Mouse (Mus musculus) spleen, adult 2 months (tissue): ENCODE measurements around the gene Fam228b. TPM values are rescaled to one million over a fixed set of nuclear protein-coding genes. Genes with fewer than 3 reads are reported as not detected.

Experiments
- DNase-seq, 2 experiments: peaks; one replicate each; pipeline versions ENCODE4 v3.0.0 to v3.0.0-alpha.2; 2012 to 2021; ENCODE audit warnings: low spot score in 2 of 2, low read depth in 1 of 2
- H3K27ac ChIP-seq: fragments of 200-500 bp; 2 replicates; pipeline ENCODE4 v1.5.1; 2012; ENCODE audit warnings: low read length, inconsistent platforms; ENCODE audit not compliant: insufficient read depth
- H3K27me3 ChIP-seq: fragments of 200-500 bp; 2 replicates; pipeline ENCODE4 v1.6.1; 2012; ENCODE audit warnings: mild to moderate bottlenecking, moderate library complexity, low read length, inconsistent platforms; ENCODE audit not compliant: control insufficient read depth, insufficient read depth
- H3K36me3 ChIP-seq: fragments of 200-500 bp; 2 replicates; pipeline ENCODE4 v1.6.1; 2012; ENCODE audit warnings: mild to moderate bottlenecking, low read length, inconsistent platforms; ENCODE audit not compliant: control insufficient read depth, insufficient read depth
- H3K4me1 ChIP-seq: fragments of 200-500 bp; 2 replicates; pipeline ENCODE4 v1.6.1; 2011; ENCODE audit warnings: inconsistent platforms; ENCODE audit not compliant: control insufficient read depth, insufficient read depth, insufficient read length
- H3K4me3 ChIP-seq: fragments of 200-500 bp; 2 replicates; pipeline ENCODE4 v1.5.1; 2011; ENCODE audit warnings: mild to moderate bottlenecking, inconsistent platforms; ENCODE audit not compliant: insufficient read depth, insufficient read length; ENCODE audit errors: extremely low read depth
- CTCF ChIP-seq: fragments of 200-500 bp; IDR thresholded peaks from 2 replicates; pipeline ENCODE4 v1.5.1; 2011; ENCODE audit warnings: mild to moderate bottlenecking, inconsistent platforms; ENCODE audit not compliant: insufficient read depth, insufficient read length, insufficient replicate concordance; ENCODE audit errors: extremely low read depth
- POLR2A ChIP-seq: fragments of 200-500 bp; IDR thresholded peaks from 2 replicates; pipeline ENCODE4 v1.6.1; 2011; ENCODE audit warnings: low read depth, low read length, inconsistent platforms
- WGBS: fragments of 180-500 bp; shearing (Covaris S2); methylation state at CpG from one replicate; pipeline ENCODE4 v1.1.7; 2018; 5-methylcytosine and 5-hydroxymethylcytosine counted together
- polyA plus RNA-seq: library from polyadenylated mRNA; depleted of rRNA; stranded (reverse); fragments of >200 nt; gene quantifications from 2 replicates; pipeline ENCODE4 v1.2.3, GENCODE M21; 2012

Fam228b gene
- polyA plus RNA-seq, 1 experiment, result 0.16 TPM

- Histone ChIP-seq H3K4me1 (no peaks in the 10 kb centered on the region), H3K27ac (no peak overlapping the region), H3K36me3 (no peaks in the 10 kb centered on the region), H3K4me3 (no peak overlapping the region), H3K27me3 (no peaks in the 10 kb centered on the region)
- 87% methylated on average over 3 of the region's 3 CpGs for WGBS
- no peak for TF ChIP-seq POLR2A
- TF ChIP-seq CTCF, result no peak
- no peak for DNase-seq
These were observed 26.9 kb downstream of the Fam228b start for GRCm38 (mm10) chr12:4742183-4742582.

GRCm38 (mm10) chr12:4740823-4741222 lies 28.2 kb downstream of the Fam228b start:
- H3K4me3 ChIP-seq, result no peak overlapping the region
- no peaks in the 10 kb centered on the region for H3K4me1 ChIP-seq
- no peak for DNase-seq
- TF ChIP-seq CTCF (no peak), POLR2A (no peak)
- no peak overlapping the region for H3K27ac ChIP-seq
- no peaks in the 10 kb centered on the region for H3K27me3 ChIP-seq
- WGBS, result 72% methylated on average over 7 of the region's 7 CpGs
- no peaks in the 10 kb centered on the region for H3K36me3 ChIP-seq

DNA sequence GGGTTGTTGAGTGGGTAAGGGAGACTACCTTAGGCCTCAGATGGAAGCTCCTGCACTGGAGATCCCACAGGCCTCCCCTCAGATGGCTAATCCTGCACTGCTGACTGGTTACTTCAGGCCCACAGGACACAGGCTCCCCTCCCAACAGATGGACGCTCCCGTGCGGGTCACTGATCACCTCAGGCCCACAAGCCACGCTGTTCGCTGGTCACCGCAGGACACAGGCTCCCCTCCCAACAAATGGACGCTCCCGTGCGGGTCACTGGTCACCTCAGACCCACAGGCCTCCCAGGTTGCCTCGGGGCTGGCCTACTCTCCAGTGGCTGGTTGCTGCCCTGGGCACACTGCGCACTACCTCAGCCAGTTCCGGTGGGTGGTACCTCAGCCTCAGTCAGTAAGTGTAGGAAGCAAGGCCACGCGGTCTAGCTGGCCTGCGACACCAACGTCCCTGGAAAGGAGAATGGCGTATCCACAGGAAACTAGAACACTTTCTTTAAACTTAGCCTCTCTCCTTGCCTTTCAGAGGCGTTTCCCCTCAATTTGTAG lies 31.0 kb downstream of the Fam228b start, which contains the start of gene Fam228a:
Gene Fam228a (minus strand): TSS at position 400 of the 546 bp plus-strand sequence.
- Histone ChIP-seq H3K36me3 (no peaks in the 10 kb centered on the region), H3K27me3 (no peaks in the 10 kb centered on the region), H3K4me1 (no peaks in the 10 kb centered on the region), H3K27ac (no peak within 1 kb of the TSS), H3K4me3 (no peak within 1 kb of the TSS)
- TF ChIP-seq POLR2A (no peak), CTCF (no peak)
- WGBS, result 92% methylated on average over 18 of the region's 18 CpGs
- DNase-seq, result no peak

- Histone ChIP-seq H3K36me3 (no peaks in the 10 kb centered on the region), H3K27me3 (no peaks in the 10 kb centered on the region), H3K27ac (no peak overlapping the region), H3K4me1 (no peaks in the 10 kb centered on the region), H3K4me3 (no peak overlapping the region)
- TF ChIP-seq CTCF (no peak), POLR2A (no peak)
- DNase-seq, result no peak
- WGBS, result 62% methylated on average over 4 of the region's 4 CpGs
These were observed 36.7 kb downstream of the Fam228b start for GRCm38 (mm10) chr12:4732332-4732731.

GRCm38 (mm10) chr12:4731629-4732028 lies 37.4 kb downstream of the Fam228b start:
- WGBS, result 82% methylated on average over 4 of the region's 4 CpGs
- Histone ChIP-seq H3K27ac (no peak overlapping the region), H3K36me3 (no peaks in the 10 kb centered on the region), H3K4me3 (no peak overlapping the region), H3K4me1 (no peaks in the 10 kb centered on the region), H3K27me3 (no peaks in the 10 kb centered on the region)
- DNase-seq, result no peak
- TF ChIP-seq POLR2A, result no peak
- no peak for TF ChIP-seq CTCF

- no peak for DNase-seq
- TF ChIP-seq CTCF (no peak), POLR2A (no peak)
- 92% methylated on average over 3 of the region's 3 CpGs for WGBS
These were observed 39.9 kb downstream of the Fam228b start for GRCm38 (mm10) chr12:4729165-4729564.

DNA sequence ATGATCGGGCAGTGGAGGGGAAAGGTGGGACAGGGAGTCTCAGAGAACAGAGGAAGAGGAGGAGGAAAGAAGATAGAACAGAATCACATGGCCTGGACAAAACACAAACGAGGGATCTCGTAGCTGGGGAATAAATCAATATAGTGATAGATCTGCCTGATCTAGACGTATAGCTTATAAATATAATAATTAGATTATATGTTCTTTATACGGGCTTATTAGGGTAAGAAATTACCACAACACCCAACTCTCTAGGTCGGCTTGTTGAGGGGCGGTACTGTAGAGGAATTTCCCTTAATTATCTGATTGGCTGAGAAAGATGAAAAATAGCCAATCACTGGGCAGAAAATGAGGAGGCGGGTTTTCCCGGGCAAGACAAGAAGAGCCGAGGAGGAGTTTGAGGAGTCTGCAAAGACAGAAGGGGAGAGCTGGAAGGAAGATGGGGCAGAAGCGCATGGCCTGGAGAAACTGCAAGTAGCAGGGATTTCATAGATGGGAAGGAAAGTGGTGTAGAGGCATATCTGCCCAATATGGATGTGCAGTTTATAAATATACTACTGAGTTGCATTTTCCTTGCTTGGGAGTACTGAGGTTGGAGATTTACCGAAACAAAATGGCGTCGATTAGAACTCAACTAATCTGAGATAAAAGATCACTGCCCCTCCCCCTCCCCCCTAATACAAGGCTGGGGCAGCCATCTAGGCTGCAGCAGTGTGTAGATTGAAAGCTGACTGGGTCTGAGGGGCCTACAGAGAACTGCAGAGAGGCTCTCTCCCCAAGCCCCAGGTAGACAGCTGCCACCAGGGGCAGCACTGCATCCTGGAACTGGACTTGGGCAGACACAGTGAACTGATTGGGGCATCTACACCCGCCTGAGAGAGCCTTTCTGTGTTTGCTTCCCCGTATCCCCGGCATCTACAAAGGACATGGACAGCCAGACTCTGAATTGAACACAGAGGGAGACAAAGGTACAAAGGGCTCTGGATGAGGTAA lies 49.0 kb downstream of the Fam228b start:
- 0 out of 2 replicates have a peak, but pooled peaks cover 1% of the 10 kb centered on the region for H3K36me3 ChIP-seq
- DNase-seq, result no peak
- H3K27me3 ChIP-seq, result no peaks in the 10 kb centered on the region
- WGBS, result 84% methylated on average over 17 of the region's 17 CpGs
- H3K4me1 ChIP-seq, result no peaks in the 10 kb centered on the region; the same call in 1 of the 2 replicates
- TF ChIP-seq CTCF (no peak), POLR2A (no peak)
- no peak overlapping the region for H3K4me3 ChIP-seq
- no peak overlapping the region for H3K27ac ChIP-seq

More at GRCm38 (mm10) chr12:4729165-4729564, 39.9 kb downstream of the Fam228b start:
- no peaks in the 10 kb centered on the region for H3K4me1 ChIP-seq
- H3K36me3 ChIP-seq, result no peaks in the 10 kb centered on the region
- H3K27me3 ChIP-seq, result no peaks in the 10 kb centered on the region
- H3K4me3 ChIP-seq, result no peak overlapping the region
- H3K27ac ChIP-seq, result no peak overlapping the region
